18 mouse cellular contexts compared by ENCODE assay signal in the genomic region with DNA sequence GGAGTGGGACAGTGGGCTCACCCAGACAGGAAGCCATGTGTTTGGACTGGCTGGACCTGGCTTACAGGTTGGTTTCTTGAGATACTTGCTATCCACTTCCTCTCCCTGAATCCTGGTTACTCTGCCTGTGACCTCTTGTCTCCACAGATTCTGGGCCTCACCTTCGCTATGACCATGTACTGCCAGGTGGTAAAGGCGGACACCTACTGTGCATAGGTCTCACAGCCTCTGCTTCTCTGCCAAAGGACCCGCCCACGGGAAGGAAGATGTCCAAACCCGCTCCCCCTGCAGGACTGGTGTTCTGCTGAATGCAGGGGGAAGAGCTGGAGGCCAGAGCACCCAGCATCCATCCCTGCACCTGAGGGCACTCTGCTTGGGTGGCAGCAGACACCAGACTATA. TPM values are rescaled to one million over a fixed set of nuclear protein-coding genes. Genes with fewer than 3 reads are reported as not detected.
"Had no signal": no experiment of that assay in that cellular context is flagged by ENCODE, and none has a peak within 500 bp of the region (broad histone marks: within the 10 kb centered on the region; RNA-seq: fewer than 3 reads in every experiment).

No protein-coding gene starts in this region.

- H3K9me3 ChIP-seq: limb, embryonic 10.5 days; limb, embryonic 13.5 days; liver, embryonic 12.5 days; liver, embryonic 15.5 days; lung, embryonic 15.5 days; neural tube, embryonic 13.5 days had no signal

- H3K4me1 ChIP-seq: limb, embryonic 10.5 days; limb, embryonic 13.5 days; liver, embryonic 15.5 days; lung, embryonic 15.5 days had no signal

- H3K27me3 ChIP-seq: limb, embryonic 13.5 days; liver, embryonic 12.5 days; liver, embryonic 15.5 days; lung, embryonic 15.5 days; neural tube, embryonic 13.5 days had no signal

- H3K27ac ChIP-seq: limb, embryonic 10.5 days; limb, embryonic 13.5 days; liver, embryonic 12.5 days; liver, embryonic 15.5 days; lung, embryonic 15.5 days; neural tube, embryonic 13.5 days had no signal

- H3K4me3 ChIP-seq: limb, embryonic 10.5 days; limb, embryonic 13.5 days; liver, embryonic 12.5 days; liver, embryonic 15.5 days; lung, embryonic 15.5 days; neural tube, embryonic 13.5 days had no signal

- ATAC-seq: liver, embryonic 12.5 days had no signal

- DNase-seq: kidney, adult 9 months; kidney, postnatal 14 days; kidney, postnatal 4 days; liver; lung, adult 18-20 months; lung, postnatal 10 days; lung, postnatal 36 days; midbrain, embryonic 14.5 days; thymus, adult 18-20 months; thymus, postnatal 36 days had no signal

- H3K4me2 ChIP-seq: limb, embryonic 13.5 days; liver, embryonic 12.5 days; liver, embryonic 15.5 days; lung, embryonic 15.5 days; midbrain, embryonic 11.5 days; neural tube, embryonic 13.5 days had no signal

RNA-seq across cellular contexts. Expression of a gene that starts 17.7 kb away (rescaled TPM):
- total RNA-seq: neutrophil, adult 5-6 weeks had no signal
